Mouse (Mus musculus) megakaryocyte, embryonic 14.5 days (primary cell): Measurements from ENCODE around the gene Irak1bp1. TPM values are rescaled to one million over a fixed set of nuclear protein-coding genes. Genes with fewer than 3 reads are reported as not detected.

ENCODE experiments used
- H3K27me3 ChIP-seq: replicated peaks from 2 replicates; pipeline ENCODE3; 2012; ENCODE audit warnings: inconsistent platforms
- H3K36me3 ChIP-seq: replicated peaks from 2 replicates; pipeline ENCODE3; 2012; ENCODE audit warnings: low read length, inconsistent platforms, mixed read lengths
- H3K4me1 ChIP-seq: 2 replicates; pipeline ENCODE4 v1.6.1; 2012; ENCODE audit warnings: inconsistent platforms
- H3K4me3 ChIP-seq: replicated peaks from 2 replicates; pipeline ENCODE3; 2012; ENCODE audit warnings: moderate library complexity, mild to moderate bottlenecking, inconsistent platforms
- H3K9me3 ChIP-seq: 2 replicates; pipeline ENCODE4 v1.6.1; 2012; ENCODE audit warnings: inconsistent platforms
- FLI1 ChIP-seq: IDR thresholded peaks from 2 replicates; pipeline ENCODE4 v1.6.1; 2012; ENCODE audit warnings: low read length, inconsistent platforms, mixed read lengths
- GATA1 ChIP-seq: IDR thresholded peaks from 3 replicates; pipeline ENCODE4 v1.6.1; 2012; ENCODE audit warnings: mixed read lengths, low read length, inconsistent platforms, borderline replicate concordance
- polyA plus RNA-seq: library from polyadenylated mRNA; stranded (reverse); fragments of >175 nt; gene quantifications from 2 replicates; pipeline ENCODE4 v1.2.3, GENCODE M21; 2012; ENCODE audit warnings: low replicate concordance; ENCODE audit not compliant: insufficient read depth

Irak1bp1 gene
- polyA plus RNA-seq, 1 experiment: 4.0 TPM

DNA sequence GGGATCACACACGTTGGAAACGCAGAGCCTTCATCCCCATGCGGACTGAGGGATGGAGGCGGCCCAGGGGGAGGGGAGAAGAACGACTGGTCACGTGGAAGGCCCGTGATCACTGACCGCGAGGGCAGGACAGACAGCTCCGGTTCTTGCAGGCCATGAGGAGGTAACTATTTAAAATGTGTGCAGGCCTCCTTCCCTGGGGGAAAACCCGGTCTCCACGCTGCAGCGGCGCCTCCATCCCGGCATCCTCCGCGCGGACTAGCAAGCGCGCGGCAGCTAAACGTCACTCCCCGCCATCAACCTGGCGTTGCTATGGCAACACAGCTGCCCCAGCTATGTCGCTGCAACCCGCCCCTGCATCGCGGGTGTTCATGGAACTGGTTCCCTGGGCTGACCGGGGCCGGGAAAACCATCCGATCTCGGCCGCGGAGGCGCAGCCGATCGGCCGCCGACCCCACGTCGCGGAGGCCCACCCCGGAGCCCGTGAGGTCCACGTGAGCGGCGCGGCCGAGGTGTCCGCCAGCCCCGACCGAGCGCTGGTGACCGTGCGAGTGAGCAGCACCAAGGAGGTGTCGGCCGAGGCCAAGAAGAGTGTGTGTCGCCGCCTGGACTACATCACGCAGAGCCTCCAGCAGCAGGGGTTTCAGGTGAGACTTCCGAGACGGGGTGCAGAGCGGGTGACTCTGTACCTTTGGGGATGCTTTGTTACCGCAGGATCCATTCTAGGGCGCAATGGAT is 522 bp downstream of the Irak1bp1 start:
- TF ChIP-seq GATA1 (no peak), FLI1 (no peak)
- Histone ChIP-seq H3K9me3 (0 out of 2 replicates have a peak, but pooled peaks cover 7% of the 10 kb centered on the region), H3K4me1 (peaks cover 13% of the 10 kb centered on the region), H3K36me3 (peaks cover 13% of the 10 kb centered on the region), H3K4me3 (peak overlapping the region; percentile 96), H3K27me3 (no peaks in the 10 kb centered on the region)

DNA sequence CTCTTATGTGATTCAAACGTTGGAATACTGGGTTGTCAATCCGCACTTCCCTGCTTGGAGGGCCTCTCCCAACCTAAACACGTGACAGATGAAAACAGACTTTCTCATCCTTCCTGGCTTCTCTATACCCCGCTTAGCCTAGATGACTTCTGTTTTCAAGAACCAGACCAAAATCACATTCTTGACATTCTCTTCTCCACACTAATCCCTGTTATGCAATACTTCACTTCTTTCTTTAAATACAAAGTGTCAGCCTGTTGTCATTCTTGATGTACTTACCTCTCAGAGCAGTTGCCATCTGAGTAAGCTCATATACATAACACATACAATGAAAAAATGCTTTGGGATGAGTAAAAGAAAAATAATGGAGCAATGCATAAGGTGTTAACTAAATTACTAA is 2.6 kb downstream of the Irak1bp1 start:
- H3K36me3 ChIP-seq: peaks cover 2% of the 10 kb centered on the region
- no peak overlapping the region for H3K4me3 ChIP-seq
- no peak for TF ChIP-seq FLI1
- no peak for TF ChIP-seq GATA1
- peaks cover 13% of the 10 kb centered on the region for H3K4me1 ChIP-seq
- no peaks in the 10 kb centered on the region for H3K9me3 ChIP-seq
- H3K27me3 ChIP-seq: no peaks in the 10 kb centered on the region

DNA sequence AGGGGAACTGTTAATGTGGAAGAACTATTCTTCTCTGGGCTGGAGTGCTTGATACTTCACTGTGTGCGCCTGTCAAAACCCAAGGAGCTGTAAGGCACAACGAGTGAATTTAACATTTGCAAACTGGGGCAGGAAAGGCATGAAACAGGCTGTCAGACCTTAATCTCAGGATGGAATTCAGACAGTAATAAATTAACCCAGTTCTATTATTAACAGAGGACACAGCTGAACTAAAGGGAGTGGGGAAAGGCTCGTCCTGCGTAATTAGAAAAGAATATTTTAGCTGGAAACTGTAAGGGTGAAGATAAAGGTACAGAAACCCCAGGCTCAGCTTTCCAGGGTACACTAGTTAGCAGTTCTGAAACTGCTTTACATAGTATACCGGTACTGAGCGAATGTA is 6.6 kb downstream of the Irak1bp1 start:
- H3K9me3 ChIP-seq: no peaks in the 10 kb centered on the region
- no peaks in the 10 kb centered on the region for H3K27me3 ChIP-seq
- no peaks in the 10 kb centered on the region for H3K36me3 ChIP-seq
- H3K4me1 ChIP-seq: no peaks in the 10 kb centered on the region
- H3K4me3 ChIP-seq: no peak overlapping the region
- TF ChIP-seq GATA1 (no peak), FLI1 (no peak)

DNA sequence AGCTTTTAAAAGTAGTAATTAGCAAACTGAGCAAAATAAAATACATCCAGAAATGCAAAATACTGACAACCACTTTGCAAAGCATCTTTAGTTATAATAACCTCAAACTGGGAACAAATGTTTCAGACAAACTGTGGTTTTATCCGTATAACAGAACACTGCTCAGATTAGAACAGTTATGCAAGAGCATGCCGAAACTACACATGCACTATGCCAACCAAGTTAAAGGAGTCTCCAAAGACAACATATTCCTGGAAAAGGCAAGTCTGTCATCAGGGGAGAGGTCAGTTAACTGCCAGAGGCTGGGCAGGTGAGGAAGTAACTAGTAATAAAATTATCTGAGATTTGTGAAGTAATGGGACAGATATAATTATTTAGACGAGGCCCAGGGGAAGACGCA is 13.3 kb downstream of the Irak1bp1 start:
- Histone ChIP-seq H3K27me3 (no peaks in the 10 kb centered on the region), H3K4me3 (no peak overlapping the region), H3K9me3 (no peaks in the 10 kb centered on the region), H3K36me3 (no peaks in the 10 kb centered on the region), H3K4me1 (no peaks in the 10 kb centered on the region)
- TF ChIP-seq FLI1: no peak
- TF ChIP-seq GATA1: no peak

DNA sequence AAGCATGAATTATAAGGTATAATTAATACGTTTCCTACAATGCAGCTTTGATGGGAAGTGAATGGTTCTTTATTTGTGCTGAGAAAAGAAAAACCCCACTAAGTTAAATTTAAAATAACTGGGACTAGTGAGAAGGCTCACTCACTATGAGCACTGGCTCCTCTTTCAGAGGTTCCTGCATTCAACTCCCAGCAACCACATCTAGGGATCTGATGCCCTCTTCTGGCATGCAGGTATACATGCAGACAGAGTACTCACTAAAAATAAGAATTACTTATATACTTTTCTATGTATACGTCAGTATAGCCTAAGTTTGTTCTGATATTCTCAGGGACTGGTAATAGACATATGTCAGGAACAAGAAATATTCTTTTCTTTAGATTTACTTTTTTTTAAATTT is 24.7 kb downstream of the Irak1bp1 start:
- no peaks in the 10 kb centered on the region for H3K27me3 ChIP-seq
- no peak for TF ChIP-seq GATA1
- TF ChIP-seq FLI1: no peak
- H3K4me3 ChIP-seq: no peak overlapping the region
- H3K9me3 ChIP-seq: no peaks in the 10 kb centered on the region; the same call in 1 of the 2 replicates
- no peaks in the 10 kb centered on the region for H3K36me3 ChIP-seq
- H3K4me1 ChIP-seq: no peaks in the 10 kb centered on the region

DNA sequence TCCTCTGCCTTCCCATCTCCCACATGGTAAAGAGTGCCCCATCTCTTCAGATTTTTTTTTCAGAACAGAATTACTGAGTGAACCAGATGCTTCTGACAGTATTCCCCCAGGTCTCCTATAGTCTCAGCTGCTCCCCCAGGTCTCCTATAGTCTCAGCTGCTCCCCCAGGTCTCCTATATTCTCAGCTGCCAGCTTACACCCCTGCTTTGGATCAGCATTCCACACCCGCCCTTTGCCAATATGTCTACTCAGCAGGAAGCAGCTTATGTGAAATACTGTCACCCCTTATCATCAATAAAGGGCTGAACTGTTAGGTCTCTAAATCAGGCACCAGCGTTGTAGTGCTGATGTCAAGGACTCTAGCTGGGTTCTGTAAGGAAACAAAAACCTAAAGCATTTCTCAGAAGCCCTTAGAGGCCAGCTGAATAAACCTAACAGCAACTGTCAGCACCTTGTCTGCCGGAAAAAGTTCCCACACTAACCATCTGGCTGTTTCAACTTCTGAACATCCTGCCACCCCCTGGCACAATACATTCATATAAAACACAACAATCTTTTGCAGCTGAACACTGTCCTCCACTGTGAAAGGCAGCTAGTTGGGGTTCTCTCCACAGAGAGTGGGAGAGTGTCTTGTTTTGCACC is 25.8 kb downstream of the Irak1bp1 start:
- H3K9me3 ChIP-seq: no peaks in the 10 kb centered on the region; the same call in 1 of the 2 replicates
- no peak overlapping the region for H3K4me3 ChIP-seq
- H3K4me1 ChIP-seq: no peaks in the 10 kb centered on the region
- no peaks in the 10 kb centered on the region for H3K27me3 ChIP-seq
- H3K36me3 ChIP-seq: no peaks in the 10 kb centered on the region
- TF ChIP-seq GATA1: no peak
- no peak for TF ChIP-seq FLI1

DNA sequence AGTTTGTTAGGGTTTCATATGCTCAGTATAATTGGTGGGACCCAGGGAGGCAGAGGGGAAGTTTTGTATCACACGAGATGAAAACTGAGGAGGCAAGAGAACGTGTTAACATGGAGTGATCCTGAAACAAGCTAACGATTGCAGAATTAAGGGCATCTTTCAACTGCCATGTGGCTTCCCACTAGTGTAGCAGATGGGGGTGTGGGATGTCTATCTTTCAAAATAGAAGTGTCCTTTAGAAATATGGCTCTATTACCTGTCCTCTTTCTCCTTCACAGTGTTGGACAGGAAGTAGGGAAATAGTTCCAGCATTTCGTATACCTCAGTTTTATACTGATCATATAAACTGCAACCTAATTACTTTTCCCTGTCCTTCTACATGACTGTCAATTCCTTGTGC is 26.9 kb downstream of the Irak1bp1 start:
- H3K9me3 ChIP-seq: no peaks in the 10 kb centered on the region; the same call in 1 of the 2 replicates
- no peaks in the 10 kb centered on the region for H3K4me1 ChIP-seq
- H3K36me3 ChIP-seq: peaks cover under 1% of the 10 kb centered on the region
- H3K27me3 ChIP-seq: no peaks in the 10 kb centered on the region
- no peak overlapping the region for H3K4me3 ChIP-seq
- TF ChIP-seq FLI1: no peak
- TF ChIP-seq GATA1: no peak

DNA sequence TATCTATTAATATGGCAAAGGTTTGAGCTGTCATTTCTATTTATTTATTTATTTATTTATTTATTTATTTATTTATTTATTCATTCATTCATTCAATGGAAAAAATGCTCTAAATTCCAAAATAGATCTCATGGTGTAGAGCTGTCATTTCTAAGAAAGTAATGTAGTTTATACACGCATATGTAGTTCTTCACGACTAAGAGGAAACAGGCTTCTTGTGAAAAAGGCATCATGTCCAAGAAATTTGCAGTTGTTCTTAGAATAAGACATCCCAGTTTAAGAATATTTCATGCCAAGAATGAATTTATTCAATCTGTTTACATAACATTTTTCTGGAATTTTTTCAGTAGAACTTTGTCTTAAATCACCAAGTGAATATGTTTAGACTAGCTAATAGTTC is 31.5 kb downstream of the Irak1bp1 start:
- TF ChIP-seq FLI1 (no peak), GATA1 (no peak)
- H3K4me1 ChIP-seq: no peaks in the 10 kb centered on the region
- no peak overlapping the region for H3K4me3 ChIP-seq
- H3K36me3 ChIP-seq: peaks cover 21% of the 10 kb centered on the region
- no peaks in the 10 kb centered on the region for H3K9me3 ChIP-seq
- H3K27me3 ChIP-seq: no peaks in the 10 kb centered on the region

DNA sequence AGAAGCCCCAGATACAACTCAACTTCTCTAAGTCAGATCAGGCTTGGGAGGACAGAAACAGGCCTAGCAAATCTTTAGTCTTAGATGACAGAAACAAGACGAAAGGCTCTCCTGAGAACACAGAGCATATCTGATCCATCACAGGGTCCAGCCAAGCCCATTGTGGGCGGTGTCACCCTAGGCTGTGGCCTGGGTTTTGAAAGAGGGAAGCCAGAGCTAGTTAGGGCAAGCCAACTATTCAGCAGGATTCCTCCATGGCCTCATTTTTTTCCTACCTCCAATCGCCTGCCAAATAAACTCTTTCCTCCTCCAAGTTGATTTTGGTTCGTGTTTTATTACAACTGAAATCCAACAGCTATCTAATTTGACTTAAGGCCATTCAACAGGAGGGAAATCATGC is 32.0 kb downstream of the Irak1bp1 start:
- Histone ChIP-seq H3K36me3 (peaks cover 26% of the 10 kb centered on the region), H3K4me3 (no peak overlapping the region), H3K27me3 (no peaks in the 10 kb centered on the region), H3K9me3 (no peaks in the 10 kb centered on the region), H3K4me1 (no peaks in the 10 kb centered on the region)
- TF ChIP-seq FLI1: no peak
- TF ChIP-seq GATA1: no peak

DNA sequence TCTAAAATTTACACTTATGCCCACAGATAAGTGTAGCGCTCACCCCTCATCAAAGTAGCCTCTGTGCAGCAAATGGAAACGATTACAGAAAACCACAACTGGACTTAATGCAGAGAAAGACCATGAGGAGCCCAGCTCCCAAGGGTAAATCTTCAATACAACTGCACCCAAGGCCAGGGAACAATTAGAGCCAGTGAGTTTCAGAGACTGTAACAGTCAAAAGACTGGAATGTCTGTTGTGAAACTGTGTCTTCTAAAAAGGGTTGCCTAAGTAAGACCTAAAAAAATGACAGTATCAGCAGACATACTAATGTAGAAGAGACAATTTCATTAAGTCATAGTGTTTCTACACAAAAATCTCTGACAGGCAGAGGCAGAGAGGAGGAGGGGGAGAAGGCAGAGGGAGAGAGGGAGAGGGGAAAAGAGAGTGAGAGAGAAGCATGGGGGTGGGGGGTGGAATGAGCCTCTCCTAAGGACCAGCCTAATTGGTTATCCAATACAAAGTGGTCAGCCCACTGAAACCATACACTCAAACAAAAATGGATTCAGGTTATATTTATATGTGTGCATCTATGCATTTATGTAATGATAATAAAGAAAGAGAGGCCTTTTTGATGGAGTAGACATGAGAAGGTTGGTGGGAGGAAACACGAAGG is 32.6 kb downstream of the Irak1bp1 start:
- Histone ChIP-seq H3K4me1 (no peaks in the 10 kb centered on the region), H3K36me3 (peaks cover 32% of the 10 kb centered on the region), H3K4me3 (no peak overlapping the region), H3K9me3 (no peaks in the 10 kb centered on the region), H3K27me3 (no peaks in the 10 kb centered on the region)
- no peak for TF ChIP-seq GATA1
- no peak for TF ChIP-seq FLI1
